In genomic region chr1:172463387-172464333, GRCm38 (mm10) we compare ENCODE assay signal across 21 mouse cellular contexts. TPM values are rescaled to one million over a fixed set of nuclear protein-coding genes. Genes with fewer than 3 reads are reported as not detected.
DNase-seq lines count a peak whose midpoint lies in the region; ATAC-seq and TF ChIP-seq lines count a peak whose summit lies in the region.
"Had no signal": no experiment of that assay in that cellular context is flagged by ENCODE, and none has a peak within 500 bp of the region (broad histone marks: within the 10 kb centered on the region; RNA-seq: fewer than 3 reads in every experiment).

No protein-coding gene starts in this region.

- dilution Hi-C loops in CH12.LX (cut with MboI; ENCODE audit: extremely low pct_ligation_motif_present, extremely low pct_unique_long_range_greater_than_20kb, low sequenced_read_pairs) = no loop called here

- DNase-seq in heart, adult 11 months = peak; percentile 54
- DNase-seq in heart, postnatal 14 days = no peak
- no peak for DNase-seq in CH12.LX (ENCODE audit: extremely low read depth)
- no peak for DNase-seq in gastrocnemius, adult 2 months
- no peak for DNase-seq in cerebellum, postnatal 10 days
- DNase-seq: adrenal gland, postnatal 14 days; cerebellum, adult 2 months; cerebellum, postnatal 14 days; gastrocnemius, postnatal 25 days; heart, adult 2 months had no signal

- in situ Hi-C loops in CH12.LX (cut with MboI; ENCODE audit: low pct_ligation_motif_present, low pct_unique_long_range_greater_than_20kb, low sequenced_read_pairs) = no loop called here

- peak in 1 of 2 experiments; percentile 36; a peak in 2 of 4 replicates for TF ChIP-seq CTCF in CH12.LX (conservative IDR thresholded peaks at IDR 0.05 in 1 of 2, IDR thresholded peaks at IDR 0.05 in 1 of 2; ENCODE audit: low read depth in 2 of 2, low read length in 2 of 2)
- TF ChIP-seq CTCF in gastrocnemius, adult 2 months (IDR thresholded peaks at IDR 0.05) = no peak

- no peak overlapping the region for H3K4me2 ChIP-seq in CH12.LX (ENCODE audit: insufficient read depth, low read depth, poor library complexity, severe bottlenecking)
- H3K4me2 ChIP-seq in intestine, embryonic 15.5 days (replicated peaks) = no peak overlapping the region
- H3K4me2 ChIP-seq: embryonic facial prominence, embryonic 12.5 days; forebrain, embryonic 15.5 days; heart, embryonic 11.5 days; heart, embryonic 15.5 days; hindbrain, embryonic 15.5 days had no signal

- 0 out of 2 replicates have a peak, but pooled peaks have one; percentile 18 for ATAC-seq in intestine, embryonic 15.5 days
- ATAC-seq in megakaryocyte progenitor cell, adult 5-6 weeks (replicated peaks; ENCODE audit: poor library complexity) = peak; percentile 70
- ATAC-seq in cerebellum, adult (ENCODE audit: insufficient number of reproducible peaks, low FRiP score, low TSS enrichment) = no peak
- ATAC-seq: activated CD4-positive, CD25-positive, alpha-beta regulatory T cell, adult 4 months; forebrain, embryonic 15.5 days had no signal

- no peak for TF ChIP-seq RAD21 in CH12.LX (IDR thresholded peaks at IDR 0.05; ENCODE audit: low read depth, low read length)

- H3K4me3 ChIP-seq in CH12.LX (replicated peaks in 1 of 3; ENCODE audit: low read depth in 2 of 3, low read length in 2 of 3, poor library complexity in 1 of 3) = no peak overlapping the region
- H3K4me3 ChIP-seq in intestine, embryonic 15.5 days (replicated peaks) = no peak overlapping the region
- H3K4me3 ChIP-seq in gastrocnemius, adult 2 months = no peak overlapping the region
- H3K4me3 ChIP-seq: embryonic facial prominence, embryonic 12.5 days; forebrain, embryonic 15.5 days; heart, adult 2 months; heart, embryonic 15.5 days; hindbrain, embryonic 15.5 days had no signal

- TF ChIP-seq EP300 in CH12.LX (IDR thresholded peaks at IDR 0.05; ENCODE audit: low read length) = no peak

- TF ChIP-seq POLR2A in CH12.LX (IDR thresholded peaks at IDR 0.05; ENCODE audit: low read depth, low read length) = no peak

- H3K9ac ChIP-seq in CH12.LX (ENCODE audit: insufficient read depth, low read depth) = no peak overlapping the region
- no peak overlapping the region for H3K9ac ChIP-seq in intestine, embryonic 15.5 days
- H3K9ac ChIP-seq: embryonic facial prominence, embryonic 12.5 days; forebrain, embryonic 15.5 days; heart, embryonic 15.5 days; hindbrain, embryonic 15.5 days had no signal

- H3K36me3 ChIP-seq in CH12.LX (replicated peaks in 1 of 2; ENCODE audit: control insufficient read depth in 1 of 2, insufficient read depth in 1 of 2, low read length in 1 of 2) = no peaks in the 10 kb centered on the region
- no peaks in the 10 kb centered on the region for H3K36me3 ChIP-seq in intestine, embryonic 15.5 days
- H3K36me3 ChIP-seq: embryonic facial prominence, embryonic 12.5 days; forebrain, embryonic 15.5 days; heart, embryonic 15.5 days; hindbrain, embryonic 15.5 days had no signal

- 67% methylated on average over 16 of the region's 16 CpGs for WGBS in intestine, embryonic 15.5 days

- H3K27ac ChIP-seq in CH12.LX (ENCODE audit: insufficient read depth, low read depth) = no peak overlapping the region
- no peak overlapping the region for H3K27ac ChIP-seq in intestine, embryonic 15.5 days
- no peak overlapping the region for H3K27ac ChIP-seq in gastrocnemius, adult 2 months
- H3K27ac ChIP-seq: embryonic facial prominence, embryonic 12.5 days; forebrain, embryonic 15.5 days; heart, adult 2 months; heart, embryonic 15.5 days; hindbrain, embryonic 15.5 days had no signal

- H3K4me1 ChIP-seq in CH12.LX (ENCODE audit: control insufficient read depth in 1 of 2, insufficient read depth in 2 of 2) = peaks cover 0 to 4% of the 10 kb centered on the region in 2 experiments; a peak in 1 of 4 replicates
- H3K4me1 ChIP-seq in intestine, embryonic 15.5 days (replicated peaks) = no peaks in the 10 kb centered on the region
- H3K4me1 ChIP-seq: embryonic facial prominence, embryonic 12.5 days; forebrain, embryonic 15.5 days; heart, embryonic 15.5 days; hindbrain, embryonic 15.5 days had no signal

- H3K9me3 ChIP-seq in CH12.LX (replicated peaks; ENCODE audit: low read length) = no peaks in the 10 kb centered on the region
- no peaks in the 10 kb centered on the region for H3K9me3 ChIP-seq in intestine, embryonic 15.5 days
- H3K9me3 ChIP-seq: embryonic facial prominence, embryonic 12.5 days; forebrain, embryonic 15.5 days; heart, embryonic 15.5 days; hindbrain, embryonic 15.5 days had no signal

- peaks cover 2% of the 10 kb centered on the region for H3K27me3 ChIP-seq in CH12.LX (replicated peaks)
- no peaks in the 10 kb centered on the region for H3K27me3 ChIP-seq in intestine, embryonic 15.5 days (replicated peaks)
- H3K27me3 ChIP-seq: embryonic facial prominence, embryonic 12.5 days; forebrain, embryonic 15.5 days; heart, embryonic 15.5 days; hindbrain, embryonic 15.5 days; Patski had no signal

- intact Hi-C loops in heart, postnatal 14 days (cut with DNase I) = no loop called here
- intact Hi-C loops in gastrocnemius, adult 2 months (cut with DNase I) = no loop called here

- no peaks in the 10 kb centered on the region for H3K79me2 ChIP-seq in CH12.LX (replicated peaks; ENCODE audit: control insufficient read depth, extremely low read depth, insufficient read depth, poor library complexity, severe bottlenecking)

TF ChIP-seq in CH12.LX, 34 proteins besides CTCF, POLR2A, EP300 and RAD21:
- TF ChIP-seq SMC3 (IDR thresholded peaks at IDR 0.05; ENCODE audit: low read depth, low read length) = peak; percentile 23; the same call in 1 of the 2 replicates
- TF ChIP-seq ETS1 (conservative IDR thresholded peaks at IDR 0.05; ENCODE audit: low read depth, low read length) = no peak

RNA-seq across cellular contexts. Expression of gene Slamf9, which starts 11.5 kb away (rescaled TPM):
- total RNA-seq in heart, postnatal 14 days (2021) = 1 to 10 TPM in 1 of 2 experiments, under 1 TPM in 1; 0.98 to 1.1 TPM
- total RNA-seq in CH12.LX (2012; rRNA removed) = 17.0 and 30.9 TPM in 2 replicates
- total RNA-seq in CH12.LX (2014; rRNA removed) = 30.1 and 32.6 TPM in 2 replicates
- 28.3 and 30.3 TPM in 2 replicates for polyA plus RNA-seq in CH12.LX (2012; ENCODE audit: insufficient read length, low read depth)
- polyA plus RNA-seq in intestine, embryonic 15.5 days (2015; fragmentation: Nextera tagmentation; extraction: Ambion mirVana) = 2.2 and 2.5 TPM in 2 replicates
- total RNA-seq in megakaryocyte progenitor cell, adult 5-6 weeks (2015) = 0.35 and 0.49 TPM in 2 replicates
- 0.41 and 0.62 TPM in 2 replicates for total RNA-seq in megakaryocyte progenitor cell, adult 5-6 weeks (2017)
- total RNA-seq in gastrocnemius, adult 2 months (2021) = under 1 TPM in 1 of 2 experiments, not detected in 1; 0.22 TPM
- polyA plus RNA-seq: forebrain, embryonic 15.5 days had no signal

RNA-seq across cellular contexts. Expression of gene Igsf9, which starts 17.9 kb away (rescaled TPM):
- under 1 TPM; 0.49 to 0.76 TPM for total RNA-seq in heart, postnatal 14 days (2021)
- total RNA-seq in CH12.LX (2012; rRNA removed) = 4.5 and 6.0 TPM in 2 replicates
- total RNA-seq in CH12.LX (2014; rRNA removed) = 2.0 and 2.7 TPM in 2 replicates
- 6.5 and 7.2 TPM in 2 replicates for polyA plus RNA-seq in CH12.LX (2012; ENCODE audit: insufficient read length, low read depth)
- polyA plus RNA-seq in intestine, embryonic 15.5 days (2015; fragmentation: Nextera tagmentation; extraction: Ambion mirVana) = 68.7 and 77.8 TPM in 2 replicates
- total RNA-seq in megakaryocyte progenitor cell, adult 5-6 weeks (2015) = 0.10 TPM in 1 of 2 replicates, not detected in the other
- 0.30 TPM in 1 of 2 replicates, not detected in the other for total RNA-seq in megakaryocyte progenitor cell, adult 5-6 weeks (2017)
- under 1 TPM in 1 of 2 experiments, not detected in 1; 0.67 TPM for total RNA-seq in gastrocnemius, adult 2 months (2021)
- polyA plus RNA-seq: activated CD4-positive, CD25-positive, alpha-beta regulatory T cell, adult 4 months had no signal

RNA-seq across cellular contexts. Expression of gene Tagln2, which starts 36.2 kb away (rescaled TPM):
- total RNA-seq in heart, postnatal 14 days (2021) = 100 to 1,000 TPM; 110 to 117 TPM
- total RNA-seq in CH12.LX (2012; rRNA removed) (179 and 206 TPM in 2 replicates), CH12.LX (2014; rRNA removed) (145 and 172 TPM in 2 replicates)
- 281 and 337 TPM in 2 replicates for polyA plus RNA-seq in CH12.LX (2012; ENCODE audit: insufficient read length, low read depth)
- polyA plus RNA-seq in intestine, embryonic 15.5 days (2015; fragmentation: Nextera tagmentation; extraction: Ambion mirVana) = 388 and 395 TPM in 2 replicates
- 621 and 639 TPM in 2 replicates for total RNA-seq in megakaryocyte progenitor cell, adult 5-6 weeks (2015)
- 290 and 305 TPM in 2 replicates for total RNA-seq in megakaryocyte progenitor cell, adult 5-6 weeks (2017)
- 10 to 100 TPM; 16.4 to 23.4 TPM for total RNA-seq in gastrocnemius, adult 2 months (2021)

RNA-seq across cellular contexts. Expression of gene Cfap45, which starts 56.9 kb away (rescaled TPM):
- 1 to 10 TPM in 1 of 2 experiments, under 1 TPM in 1; 0.63 to 2.0 TPM for total RNA-seq in heart, postnatal 14 days (2021)
- total RNA-seq in CH12.LX (2012; rRNA removed) = not detected in 2 replicates
- not detected in 2 replicates for total RNA-seq in CH12.LX (2014; rRNA removed)
- not detected in 2 replicates for polyA plus RNA-seq in CH12.LX (2012; ENCODE audit: insufficient read length, low read depth)
- 1.1 and 1.2 TPM in 2 replicates for polyA plus RNA-seq in intestine, embryonic 15.5 days (2015; fragmentation: Nextera tagmentation; extraction: Ambion mirVana)
- total RNA-seq in megakaryocyte progenitor cell, adult 5-6 weeks (2015) = 0.12 TPM in 1 of 2 replicates, not detected in the other
- total RNA-seq in megakaryocyte progenitor cell, adult 5-6 weeks (2017) = not detected in 2 replicates
- not detected for total RNA-seq in gastrocnemius, adult 2 months (2021)
- total RNA-seq: gastrocnemius, postnatal 25 days had no signal
- polyA plus RNA-seq: C2C12 had no signal

Comparison
In these comparisons a context has a peak if more than half of its experiments do, and no peak if none do; other contexts are left out.
1. RNA of gene Slamf9, which starts 11.5 kb away (total RNA-seq): 17.0 to 32.6 TPM in CH12.LX; 0.98 to 1.1 TPM in heart, postnatal 14 days, 0.35 to 0.62 TPM in megakaryocyte progenitor cell, adult 5-6 weeks and 0.22 TPM in gastrocnemius, adult 2 months; every median in the first group is over 4 times any median in the second.
2. RNA of gene Tagln2, which starts 36.2 kb away (total RNA-seq): 290 to 639 TPM in megakaryocyte progenitor cell, adult 5-6 weeks, 145 to 206 TPM in CH12.LX and 110 to 117 TPM in heart, postnatal 14 days; 16.4 to 23.4 TPM in gastrocnemius, adult 2 months; every median in the first group is over 4 times any median in the second.